Mouse (Mus musculus): ENCODE results near the gene Zpbp. TPM values are rescaled to one million over a fixed set of nuclear protein-coding genes. Genes with fewer than 3 reads are reported as not detected.

The Zpbp gene
- total and polyA plus RNA-seq, 3 experiments = 0.34 to 0.62 (median 0.50) TPM

DNA sequence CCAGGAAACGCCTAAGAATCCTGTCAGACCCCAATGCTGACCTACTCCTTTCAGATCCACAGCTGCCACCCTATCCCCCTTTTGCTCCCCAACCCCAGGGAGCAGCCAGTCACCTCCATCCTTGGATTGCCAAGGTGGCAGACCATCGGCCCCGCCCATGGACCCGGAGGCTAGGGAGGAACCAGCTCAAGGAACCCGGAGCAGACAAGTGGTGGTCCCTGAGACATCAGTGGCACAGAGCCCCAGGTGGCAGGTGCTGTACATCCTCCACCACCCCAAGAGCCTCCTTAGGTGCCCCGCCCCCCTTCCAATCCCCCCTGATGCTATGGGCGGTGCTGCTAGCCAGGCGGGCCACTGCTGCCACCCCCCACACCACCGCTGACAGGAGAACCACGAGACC is 69.0 kb downstream of the Zpbp start:
- dilution Hi-C loops (cut with MboI; ENCODE audit: extremely low pct_ligation_motif_present, extremely low pct_unique_long_range_greater_than_20kb, low sequenced_read_pairs) = no loop called here
- Histone ChIP-seq H3K27ac (ENCODE audit: insufficient read depth, low read depth) (no peak overlapping the region), H3K4me3 (replicated peaks in 1 of 3; ENCODE audit: low read depth in 2 of 3, low read length in 2 of 3, poor library complexity in 1 of 3) (no peak overlapping the region), H3K27me3 (replicated peaks) (no peaks in the 10 kb centered on the region), H3K9ac (ENCODE audit: insufficient read depth, low read depth) (no peak overlapping the region), H3K36me3 (replicated peaks in 1 of 2; ENCODE audit: control insufficient read depth in 1 of 2, insufficient read depth in 1 of 2, low read length in 1 of 2) (no peaks in the 10 kb centered on the region), H3K4me2 (ENCODE audit: insufficient read depth, low read depth, poor library complexity, severe bottlenecking) (no peak overlapping the region), H3K9me3 (replicated peaks; ENCODE audit: low read length) (peaks cover 3% of the 10 kb centered on the region), H3K79me2 (replicated peaks; ENCODE audit: control insufficient read depth, extremely low read depth, insufficient read depth, poor library complexity, severe bottlenecking) (no peaks in the 10 kb centered on the region), H3K4me1 (ENCODE audit: control insufficient read depth in 1 of 2, insufficient read depth in 2 of 2) (peaks cover 3 to 5% of the 10 kb centered on the region in 2 experiments; a peak in 3 of 4 replicates)
- in situ Hi-C loops (cut with MboI; ENCODE audit: low pct_ligation_motif_present, low pct_unique_long_range_greater_than_20kb, low sequenced_read_pairs) = loop anchor here (10.0 kb wide), 2 partner anchors 392 to 582 kb away; no protein-coding TSS in a partner anchor
- TF ChIP-seq MEF2A (IDR thresholded peaks at IDR 0.05; ENCODE audit: borderline replicate concordance, low read depth, low read length) (no peak), TBP (conservative IDR thresholded peaks at IDR 0.05; ENCODE audit: low read depth, low read length) (no peak), BHLHE40 (IDR thresholded peaks at IDR 0.05; ENCODE audit: low read depth, low read length) (no peak), CHD1 (IDR thresholded peaks at IDR 0.05; ENCODE audit: low read depth, low read length) (no peak), TCF12 (IDR thresholded peaks at IDR 0.05; ENCODE audit: low read depth, low read length) (no peak)
- DNase-seq (ENCODE audit: extremely low read depth) = no peak

DNA sequence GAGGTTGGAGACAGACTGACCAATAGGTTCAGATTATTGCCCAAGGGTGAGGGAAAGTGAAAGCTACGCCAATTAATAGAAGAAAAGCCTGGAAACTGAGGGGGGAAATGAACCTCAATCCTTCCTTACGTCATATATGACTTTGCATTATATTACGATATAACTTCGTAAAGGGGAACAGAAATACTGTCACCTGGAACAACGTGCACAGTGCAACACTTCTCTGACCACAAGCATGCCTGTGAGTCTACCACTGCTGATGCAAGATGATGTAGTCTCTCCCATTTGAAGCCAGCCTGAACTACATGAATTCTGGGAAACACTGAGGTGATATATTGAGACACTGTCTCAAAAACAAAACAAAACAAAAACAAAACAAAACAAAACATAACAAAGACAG is 90.9 kb downstream of the Zpbp start:
- in situ Hi-C loops (cut with MboI; ENCODE audit: low pct_ligation_motif_present, low pct_unique_long_range_greater_than_20kb, low sequenced_read_pairs) = no loop called here
- dilution Hi-C loops (cut with MboI; ENCODE audit: extremely low pct_ligation_motif_present, extremely low pct_unique_long_range_greater_than_20kb, low sequenced_read_pairs) = no loop called here
- no peaks in the 10 kb centered on the region for H3K9me3 ChIP-seq (replicated peaks; ENCODE audit: low read length)
- H3K4me1 ChIP-seq (ENCODE audit: control insufficient read depth in 1 of 2, insufficient read depth in 2 of 2) = peaks cover 2 to 7% of the 10 kb centered on the region in 2 experiments; a peak in 1 of 4 replicates
- H3K27ac ChIP-seq (ENCODE audit: insufficient read depth, low read depth) = no peak overlapping the region
- no peaks in the 10 kb centered on the region for H3K27me3 ChIP-seq (replicated peaks)
- H3K79me2 ChIP-seq (replicated peaks; ENCODE audit: control insufficient read depth, extremely low read depth, insufficient read depth, poor library complexity, severe bottlenecking) = no peaks in the 10 kb centered on the region
- DNase-seq (ENCODE audit: extremely low read depth) = no peak
- H3K9ac ChIP-seq (ENCODE audit: insufficient read depth, low read depth) = no peak overlapping the region
- H3K4me2 ChIP-seq (ENCODE audit: insufficient read depth, low read depth, poor library complexity, severe bottlenecking) = peak overlapping the region; percentile 62
- no peak for TF ChIP-seq TCF12 (IDR thresholded peaks at IDR 0.05; ENCODE audit: low read depth, low read length)
- no peak for TF ChIP-seq ZMIZ1 (IDR thresholded peaks at IDR 0.05; ENCODE audit: low read depth, low read length)
- peak; percentile 43 for TF ChIP-seq BHLHE40 (IDR thresholded peaks at IDR 0.05; ENCODE audit: low read depth, low read length)
- H3K4me3 ChIP-seq (replicated peaks in 1 of 3; ENCODE audit: low read depth in 2 of 3, low read length in 2 of 3, poor library complexity in 1 of 3) = no peak overlapping the region
- no peaks in the 10 kb centered on the region for H3K36me3 ChIP-seq (replicated peaks in 1 of 2; ENCODE audit: control insufficient read depth in 1 of 2, insufficient read depth in 1 of 2, low read length in 1 of 2)

DNA sequence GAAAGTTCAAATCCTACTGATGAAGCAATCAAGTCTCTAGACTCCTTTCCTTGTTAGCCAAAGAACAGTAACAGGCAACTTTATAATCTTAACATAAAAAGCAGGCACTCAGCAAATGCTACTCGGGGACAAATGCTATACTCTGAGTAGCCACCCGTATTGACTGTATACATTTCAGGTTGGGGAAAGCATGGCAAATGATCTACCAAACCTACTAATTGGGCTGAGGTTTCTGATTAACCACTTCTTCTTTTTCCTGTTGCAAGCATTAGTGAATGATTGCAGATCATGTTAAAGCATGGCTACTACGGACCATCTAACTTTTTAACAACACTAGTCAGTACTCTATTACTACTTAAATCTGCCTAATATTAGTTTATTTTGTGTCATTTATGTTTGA is 178.7 kb downstream of the Zpbp start:
- no peaks in the 10 kb centered on the region for H3K4me1 ChIP-seq (ENCODE audit: control insufficient read depth in 1 of 2, insufficient read depth in 2 of 2)
- H3K9ac ChIP-seq (ENCODE audit: insufficient read depth, low read depth) = no peak overlapping the region
- no peak overlapping the region for H3K4me3 ChIP-seq (replicated peaks in 1 of 3; ENCODE audit: low read depth in 2 of 3, low read length in 2 of 3, poor library complexity in 1 of 3)
- no peaks in the 10 kb centered on the region for H3K9me3 ChIP-seq (replicated peaks; ENCODE audit: low read length)
- in situ Hi-C loops (cut with MboI; ENCODE audit: low pct_ligation_motif_present, low pct_unique_long_range_greater_than_20kb, low sequenced_read_pairs) = no loop called here
- TF ChIP-seq E2F4 (IDR thresholded peaks at IDR 0.05; ENCODE audit: insufficient replicate concordance, low read depth, low read length) (no peak), PAX5 (IDR thresholded peaks at IDR 0.05; ENCODE audit: low read length) (no peak), BHLHE40 (IDR thresholded peaks at IDR 0.05; ENCODE audit: low read depth, low read length) (no peak), POLR2A (IDR thresholded peaks at IDR 0.05; ENCODE audit: low read depth, low read length) (no peak), SMC3 (IDR thresholded peaks at IDR 0.05; ENCODE audit: low read depth, low read length) (no peak), IRF4 (IDR thresholded peaks at IDR 0.05; ENCODE audit: low read depth, low read length) (no peak), CTCF (conservative IDR thresholded peaks at IDR 0.05 in 1 of 2, IDR thresholded peaks at IDR 0.05 in 1 of 2; ENCODE audit: low read depth in 2 of 2, low read length in 2 of 2) (no peak), ZC3H11A (IDR thresholded peaks at IDR 0.05; ENCODE audit: low read depth, low read length) (no peak), MAX (IDR thresholded peaks at IDR 0.05; ENCODE audit: low read length) (no peak), MXI1 (IDR thresholded peaks at IDR 0.05; ENCODE audit: low read depth, low read length) (no peak)
- H3K4me2 ChIP-seq (ENCODE audit: insufficient read depth, low read depth, poor library complexity, severe bottlenecking) = no peak overlapping the region
- dilution Hi-C loops (cut with MboI; ENCODE audit: extremely low pct_ligation_motif_present, extremely low pct_unique_long_range_greater_than_20kb, low sequenced_read_pairs) = no loop called here
- no peaks in the 10 kb centered on the region for H3K36me3 ChIP-seq (replicated peaks in 1 of 2; ENCODE audit: control insufficient read depth in 1 of 2, insufficient read depth in 1 of 2, low read length in 1 of 2)
- H3K27me3 ChIP-seq (replicated peaks) = no peaks in the 10 kb centered on the region
- no peak overlapping the region for H3K27ac ChIP-seq (ENCODE audit: insufficient read depth, low read depth)
- no peaks in the 10 kb centered on the region for H3K79me2 ChIP-seq (replicated peaks; ENCODE audit: control insufficient read depth, extremely low read depth, insufficient read depth, poor library complexity, severe bottlenecking)
- DNase-seq (ENCODE audit: extremely low read depth) = no peak

Data from CH12.LX (cell line).